Mouse (Mus musculus): Measurements from ENCODE around the gene Papola. TPM values are rescaled to one million over a fixed set of nuclear protein-coding genes. Genes with fewer than 3 reads are reported as not detected.

The Papola gene
- total RNA-seq, 2 experiments from 2014 or later = 143 to 152 TPM

GRCm38 (mm10) chr12:105857902-105858640 is 73.6 kb downstream of the Papola start:
- no peak for DNase-seq (ENCODE audit: extremely low spot score in 1 of 2, low spot score in 1 of 2)

GRCm38 (mm10) chr12:105862072-105862471 is 77.6 kb downstream of the Papola start:
- DNase-seq (ENCODE audit: extremely low spot score in 1 of 2, low spot score in 1 of 2) = no peak

- no peak for DNase-seq (ENCODE audit: extremely low spot score in 1 of 2, low spot score in 1 of 2)
Measured at GRCm38 (mm10) chr12:105862607-105863006, 78.1 kb downstream of the Papola start.

GRCm38 (mm10) chr12:105863436-105863835 is 78.9 kb downstream of the Papola start:
- no peak for DNase-seq (ENCODE audit: extremely low spot score in 1 of 2, low spot score in 1 of 2)

- no peak for DNase-seq (ENCODE audit: extremely low spot score in 1 of 2, low spot score in 1 of 2)
Measured at GRCm38 (mm10) chr12:105867646-105868045, 83.2 kb downstream of the Papola start.

- DNase-seq (ENCODE audit: extremely low spot score in 1 of 2, low spot score in 1 of 2) = no peak
Measured at GRCm38 (mm10) chr12:105869242-105869641, 84.7 kb downstream of the Papola start.

- no peak for DNase-seq (ENCODE audit: extremely low spot score in 1 of 2, low spot score in 1 of 2)
Measured at GRCm38 (mm10) chr12:105869696-105870095, 85.2 kb downstream of the Papola start.

GRCm38 (mm10) chr12:105873283-105873682 is 88.8 kb downstream of the Papola start:
- DNase-seq (ENCODE audit: extremely low spot score in 1 of 2, low spot score in 1 of 2) = no peak

GRCm38 (mm10) chr12:105875112-105875511 is 90.6 kb downstream of the Papola start:
- DNase-seq (ENCODE audit: extremely low spot score in 1 of 2, low spot score in 1 of 2) = no peak

- DNase-seq (ENCODE audit: extremely low spot score in 1 of 2, low spot score in 1 of 2) = no peak
Measured at GRCm38 (mm10) chr12:105876521-105876920, 92.0 kb downstream of the Papola start.

GRCm38 (mm10) chr12:105876931-105877330 is 92.4 kb downstream of the Papola start:
- DNase-seq (ENCODE audit: extremely low spot score in 1 of 2, low spot score in 1 of 2) = no peak

GRCm38 (mm10) chr12:105878746-105879145 is 94.3 kb downstream of the Papola start:
- DNase-seq (ENCODE audit: extremely low spot score in 1 of 2, low spot score in 1 of 2) = no peak

GRCm38 (mm10) chr12:105883799-105884514 is 99.5 kb downstream of the Papola start:
- no peak for DNase-seq (ENCODE audit: extremely low spot score in 1 of 2, low spot score in 1 of 2)

- no peak for DNase-seq (ENCODE audit: extremely low spot score in 1 of 2, low spot score in 1 of 2)
Measured at GRCm38 (mm10) chr12:105884515-105885323, 100.2 kb downstream of the Papola start.

Small RNA genes within 50 kb of the gene (microRNA-seq; reads per million reads assigned to microRNA genes)
- 0.20 to 0.37 reads per million in 2 experiments for gene Gm22120

Other genes with a start within 250 kb of the Papola start
- under 1 TPM; 0.31 to 0.44 TPM for gene Bdkrb2, start 221.5 kb upstream of the Papola start, total RNA-seq (2021)
- under 1 TPM in 1 of 2 experiments, not detected in 1; 0.35 TPM for gene Bdkrb1, start 181.6 kb upstream of the Papola start, total RNA-seq (2021)
- 10 to 100 TPM; 23.3 to 27.1 TPM for gene Gskip, start 99.9 kb upstream of the Papola start, total RNA-seq (2021)
- 10 to 100 TPM; 41.3 to 42.4 TPM for gene Atg2b, start 99.5 kb upstream of the Papola start, total RNA-seq (2021)
- gene Ak7, start 78.7 kb upstream of the Papola start, total RNA-seq (2021) = 1 to 10 TPM in 1 of 2 experiments, under 1 TPM in 1; 0.94 to 1.0 TPM
- gene Vrk1, start 225.5 kb downstream of the Papola start, total RNA-seq (2021) = 10 to 100 TPM; 16.6 to 17.7 TPM